Mouse (Mus musculus) E14TG2a.4 (cell line): ENCODE data around the gene Mapk14.

Source experiments
- CTCF ChIP-seq: conservative IDR thresholded peaks from 2 replicates; pipeline ENCODE4 v1.5.1; 2014; ENCODE audit warnings: low read length
- NANOG ChIP-seq: IDR thresholded peaks from 2 replicates; pipeline ENCODE4 v1.6.1; 2014; ENCODE audit warnings: borderline replicate concordance, low read length, mixed read lengths

DNA sequence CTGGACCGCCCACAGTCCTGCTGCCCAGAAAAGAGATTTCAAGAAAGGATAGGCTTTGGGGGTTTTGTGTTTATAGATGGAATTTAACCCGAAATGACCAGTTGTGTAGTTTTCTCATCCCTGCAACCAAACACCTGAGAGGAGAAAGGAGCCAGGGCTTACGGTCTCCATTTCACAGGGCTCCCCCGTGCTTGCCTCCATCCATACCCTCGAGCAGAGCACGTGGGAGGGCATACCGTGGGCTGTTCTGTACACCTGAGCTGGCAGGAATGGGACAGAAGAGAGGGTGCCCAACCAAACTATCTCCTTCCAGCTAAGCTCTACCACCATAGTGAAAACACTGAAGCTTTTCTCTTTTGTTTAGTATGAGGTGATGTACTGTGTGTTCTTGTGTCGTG, 19.2 kb downstream of the Mapk14 start:
- TF ChIP-seq CTCF (no peak), NANOG (no peak)
